Mouse (Mus musculus): ENCODE measurements around the gene Fam78a.
"Not testable (repeated sequence)": the region's sequence is repeated elsewhere in the genome, so short reads cannot be mapped to it uniquely, and the experiment has no call there.

The Fam78a gene

DNA sequence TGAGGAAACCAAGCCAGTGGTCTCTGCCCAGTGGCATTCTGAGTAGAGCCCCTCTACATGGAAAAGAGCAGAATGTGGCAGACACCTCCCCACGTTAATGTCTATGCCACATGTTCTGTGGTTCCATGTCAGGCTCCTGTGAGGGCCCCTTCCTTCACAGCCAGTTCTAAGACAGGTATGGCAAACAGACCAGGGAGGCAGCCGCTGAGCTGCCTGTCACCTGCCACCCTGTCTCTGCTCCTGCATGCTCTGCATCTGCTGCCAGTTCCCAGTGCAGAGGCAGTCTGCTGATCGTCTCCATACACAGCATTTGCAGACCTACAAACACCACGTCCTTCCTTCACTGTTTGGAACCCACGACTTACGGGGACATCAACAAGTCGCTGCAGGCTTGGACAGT is 32.2 kb downstream of the Fam78a start:
- in situ Hi-C loops (cut with MboI; ENCODE audit: unreplicated experiment in 2 of 2), result no loop called here

DNA sequence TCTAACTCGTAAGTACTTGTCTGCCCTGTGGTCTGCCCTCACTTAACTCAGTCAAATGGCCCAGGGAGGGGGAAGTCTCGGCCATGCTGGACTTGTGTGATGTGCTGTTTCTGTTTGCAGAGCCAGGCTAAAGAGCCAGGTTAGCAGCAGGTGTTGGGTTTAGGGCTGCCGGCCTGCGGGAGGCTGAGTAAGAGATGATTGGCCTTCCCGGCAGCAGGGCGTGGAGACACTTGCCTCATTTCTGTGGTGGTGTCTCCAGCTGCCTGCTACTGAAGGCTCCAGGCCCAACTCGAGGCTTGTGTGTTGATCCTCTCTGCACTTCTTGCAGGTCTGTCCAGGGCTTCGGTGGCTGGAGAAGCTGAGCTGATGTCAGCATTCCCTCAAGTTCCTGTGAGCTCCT is 32.9 kb downstream of the Fam78a start:
- in situ Hi-C loops (cut with MboI; ENCODE audit: unreplicated experiment in 2 of 2), result no loop called here

DNA sequence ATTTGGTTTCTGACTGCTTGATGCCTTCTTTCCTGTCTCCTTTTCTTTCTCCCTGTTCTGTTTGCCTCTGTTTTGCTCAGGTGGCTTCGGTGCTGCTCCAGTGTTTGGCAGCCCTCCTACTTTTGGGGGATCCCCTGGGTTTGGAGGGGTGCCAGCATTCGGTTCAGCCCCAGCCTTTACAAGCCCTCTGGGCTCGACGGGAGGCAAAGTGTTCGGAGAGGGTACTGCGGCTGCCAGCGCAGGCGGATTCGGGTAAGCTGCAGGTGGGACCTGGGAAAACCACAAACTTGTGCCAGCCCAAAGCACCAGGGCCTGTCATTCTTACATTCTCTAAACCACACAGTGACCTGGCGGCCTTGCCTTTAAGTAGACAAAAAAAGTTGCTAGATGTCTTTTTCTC is 37.3 kb downstream of the Fam78a start:
- in situ Hi-C loops (cut with MboI; ENCODE audit: unreplicated experiment in 2 of 2), result no loop called here

DNA sequence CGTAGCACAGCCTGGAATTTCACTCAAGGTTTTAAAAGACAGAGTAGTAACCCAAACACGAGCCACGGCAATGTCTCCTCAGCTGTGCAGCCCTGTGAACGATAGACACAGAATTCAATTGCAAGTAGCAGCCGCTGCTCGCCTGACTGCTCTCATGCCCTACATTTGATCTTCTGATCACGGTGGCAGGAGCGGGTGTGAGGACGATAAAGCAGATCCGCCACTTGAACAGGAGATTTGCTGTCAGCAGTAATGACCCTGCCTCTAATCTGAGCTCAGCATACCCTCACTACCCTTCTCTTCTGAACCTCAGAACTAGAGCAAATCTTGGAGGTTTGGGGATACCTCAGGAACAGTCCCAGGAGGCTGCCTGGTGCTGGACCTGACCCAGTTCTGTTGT is 38.6 kb downstream of the Fam78a start:
- in situ Hi-C loops (cut with MboI; ENCODE audit: unreplicated experiment in 2 of 2), result no loop called here

GRCm38 (mm10) chr2:32045375-32045774 is 39.3 kb downstream of the Fam78a start:
- in situ Hi-C loops (cut with MboI; ENCODE audit: unreplicated experiment in 2 of 2), result no loop called here

GRCm38 (mm10) chr2:32043836-32044235 is 40.8 kb downstream of the Fam78a start:
- in situ Hi-C loops (cut with MboI; ENCODE audit: unreplicated experiment in 2 of 2), result no loop called here

DNA sequence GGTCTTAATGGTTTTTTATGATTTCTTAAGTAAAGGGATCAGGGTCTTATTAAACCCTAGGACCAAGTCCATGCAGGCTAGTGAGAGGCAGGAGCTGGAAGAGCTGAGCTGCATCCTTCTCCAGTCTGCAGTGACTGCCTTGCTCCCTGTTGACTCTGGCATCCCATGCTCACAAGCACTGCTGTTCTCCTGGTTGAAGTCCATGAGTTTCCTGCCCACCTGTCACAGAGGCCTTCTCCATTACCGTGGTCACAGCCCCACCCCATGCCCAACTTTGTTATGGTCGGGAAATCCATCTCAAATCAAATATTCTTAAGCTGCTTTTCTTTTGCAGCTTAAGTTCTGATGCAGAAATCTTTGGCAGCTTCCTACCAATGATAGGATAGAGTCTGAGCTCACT is 43.6 kb downstream of the Fam78a start:
- in situ Hi-C loops (cut with MboI; ENCODE audit: unreplicated experiment in 2 of 2), result no loop called here

- in situ Hi-C loops (cut with MboI; ENCODE audit: unreplicated experiment in 2 of 2), result not testable (repeated sequence)
Observed at GRCm38 (mm10) chr2:32040646-32041045, 44.0 kb downstream of the Fam78a start.

DNA sequence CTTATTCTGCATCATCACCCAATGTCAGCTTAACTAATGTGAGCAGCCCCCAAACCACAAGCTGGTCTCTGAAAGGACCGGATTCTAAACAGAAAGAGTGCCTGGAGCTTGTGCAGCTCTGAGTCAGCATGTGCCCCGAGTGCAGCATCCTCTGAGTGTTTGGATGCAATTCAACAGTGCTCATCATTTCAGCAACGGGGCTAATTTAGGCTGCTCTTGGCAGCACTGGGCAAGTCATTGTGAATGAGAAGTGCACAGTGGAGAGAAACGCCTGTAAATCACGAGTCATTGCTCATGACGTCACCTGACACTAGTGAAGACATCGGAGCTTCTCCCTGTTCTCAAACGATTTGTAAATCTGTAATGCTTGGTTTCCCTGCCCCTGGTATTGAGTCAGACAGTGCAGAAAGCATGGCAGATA is 46.0 kb downstream of the Fam78a start:
- in situ Hi-C loops (cut with MboI; ENCODE audit: unreplicated experiment in 2 of 2), result loop anchor here in 1 of 2 experiments (5.0 kb wide), 1 partner anchor 44 kb away; the partner anchor contains the start of gene Fam78a

DNA sequence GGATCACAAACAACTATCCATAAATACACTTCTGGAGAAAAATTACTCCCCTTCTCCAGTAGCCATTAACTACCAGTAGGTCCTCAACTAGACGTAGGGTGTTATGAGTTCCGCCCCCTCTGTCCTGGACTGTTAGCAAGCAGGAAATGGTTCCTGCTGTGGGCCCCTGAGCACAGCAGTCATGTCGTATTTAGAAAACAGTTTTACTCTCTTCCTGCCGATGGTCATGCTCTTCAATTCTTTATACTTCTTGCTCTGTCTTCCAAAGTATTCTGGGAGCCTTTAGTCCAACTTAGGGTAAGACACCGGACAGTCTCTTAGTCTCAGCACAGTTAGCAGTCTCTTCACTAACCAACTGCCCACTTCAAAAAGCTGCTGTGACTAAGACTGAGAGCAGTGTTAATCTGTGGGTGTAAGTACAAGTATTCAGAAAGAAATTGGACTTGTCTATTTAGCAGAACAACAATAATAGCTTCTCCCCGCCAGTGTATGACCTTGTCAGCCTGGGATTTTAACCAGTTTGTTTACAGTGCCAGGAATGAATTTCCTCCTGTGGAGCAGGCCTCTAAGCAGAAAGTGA is 47.3 kb downstream of the Fam78a start:
- in situ Hi-C loops (cut with MboI; ENCODE audit: unreplicated experiment in 2 of 2), result loop anchor here in 1 of 2 experiments (5.0 kb wide), 1 partner anchor 45 kb away; the partner anchor contains the start of gene Fam78a

GRCm38 (mm10) chr2:32034206-32034605 is 50.5 kb downstream of the Fam78a start:
- in situ Hi-C loops (cut with MboI; ENCODE audit: unreplicated experiment in 2 of 2), result no loop called here

DNA sequence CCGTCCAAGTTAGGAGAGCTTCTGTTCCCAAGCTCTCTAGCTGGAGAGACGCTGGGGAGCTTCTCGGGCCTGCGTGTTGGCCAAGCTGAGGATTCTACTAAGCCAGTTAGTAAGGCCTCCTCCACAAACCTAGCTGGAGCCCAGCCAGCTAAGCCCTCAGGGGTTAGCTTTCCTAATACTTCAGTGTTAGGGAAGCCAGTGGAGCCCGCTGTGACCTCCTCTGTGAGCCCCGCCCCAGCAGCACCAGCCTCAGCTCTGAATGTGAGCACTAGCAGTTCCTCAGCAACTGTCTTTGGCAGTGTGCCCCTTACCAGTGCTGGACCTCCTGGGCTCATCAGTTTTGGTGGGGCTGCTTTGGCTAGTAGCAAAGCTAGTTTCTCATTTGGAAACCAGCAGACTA is 51.2 kb downstream of the Fam78a start:
- in situ Hi-C loops (cut with MboI; ENCODE audit: unreplicated experiment in 2 of 2), result no loop called here

GRCm38 (mm10) chr2:32029636-32030035 is 55.0 kb downstream of the Fam78a start:
- in situ Hi-C loops (cut with MboI; ENCODE audit: unreplicated experiment in 2 of 2), result no loop called here

DNA sequence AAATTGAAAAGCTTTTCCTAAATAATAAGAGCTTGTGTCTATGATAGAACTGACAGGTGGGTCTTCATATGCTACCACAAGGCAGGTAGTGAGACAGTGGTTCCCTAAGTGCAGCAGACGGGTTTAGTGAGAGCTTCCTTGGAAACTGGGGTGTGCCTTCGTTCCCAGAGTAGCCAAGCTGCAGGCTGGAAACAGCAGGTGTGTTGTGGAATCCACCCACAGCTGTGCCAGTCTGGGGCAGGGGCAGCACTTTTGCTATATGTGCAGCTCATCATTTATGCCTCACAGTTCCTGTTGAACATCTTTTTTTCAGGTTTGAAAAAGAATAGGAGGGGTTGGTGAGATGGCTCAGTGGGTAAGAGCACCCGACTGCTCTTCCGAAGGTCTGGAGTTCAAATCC is 60.3 kb downstream of the Fam78a start:
- in situ Hi-C loops (cut with MboI; ENCODE audit: unreplicated experiment in 2 of 2), result no loop called here

DNA sequence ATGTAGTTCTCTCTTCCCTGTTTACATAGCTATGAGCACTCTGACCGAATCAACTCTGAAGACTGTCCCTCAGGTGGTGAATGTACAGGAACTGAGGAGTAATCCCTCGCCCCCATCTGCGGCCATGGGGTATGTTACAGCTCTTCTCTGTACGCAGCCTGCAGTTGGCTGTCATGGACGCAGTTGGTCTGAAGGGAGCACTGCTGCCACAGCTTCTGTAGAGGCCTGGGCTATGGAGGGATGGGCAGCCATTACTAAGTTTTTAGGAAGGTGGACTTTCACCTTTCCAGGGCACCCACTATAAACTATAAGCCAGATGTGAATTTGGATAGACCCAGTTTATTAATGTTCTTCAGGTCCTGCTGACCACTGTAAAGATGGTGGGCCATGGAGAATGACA is 64.4 kb downstream of the Fam78a start:
- in situ Hi-C loops (cut with MboI; ENCODE audit: unreplicated experiment in 2 of 2), result no loop called here

DNA sequence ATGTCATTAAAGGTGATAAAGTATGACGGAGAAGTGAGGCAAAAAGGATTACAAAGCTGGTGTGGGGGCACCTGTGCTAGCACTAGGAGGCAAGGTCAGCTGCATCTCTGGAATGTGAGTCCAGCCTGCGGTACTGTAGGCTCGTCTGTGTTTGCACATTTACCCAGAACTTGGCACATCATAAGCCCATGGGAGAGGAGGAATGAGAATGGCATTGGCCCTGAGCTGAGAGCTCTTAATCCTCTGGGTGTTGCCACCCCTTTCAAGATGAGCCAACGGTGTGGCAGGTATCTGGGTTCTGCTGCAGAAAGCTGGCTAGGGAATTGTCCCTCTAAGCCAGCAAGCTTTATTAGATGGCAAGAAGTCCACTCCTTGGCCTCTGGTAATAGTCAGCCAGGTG is 65.0 kb downstream of the Fam78a start:
- in situ Hi-C loops (cut with MboI; ENCODE audit: unreplicated experiment in 2 of 2), result loop anchor here in 1 of 2 experiments (5.0 kb wide), 1 partner anchor 113 kb away; no protein-coding TSS in a partner anchor

- in situ Hi-C loops (cut with MboI; ENCODE audit: unreplicated experiment in 2 of 2), result no loop called here
Observed at GRCm38 (mm10) chr2:32008716-32009115, 75.9 kb downstream of the Fam78a start.

- in situ Hi-C loops (cut with MboI; ENCODE audit: unreplicated experiment in 2 of 2), result no loop called here
Observed at GRCm38 (mm10) chr2:32008311-32008710, 76.3 kb downstream of the Fam78a start.

Measured in v-Abl transformed pro-B cells (cell line).